ENCODE assay signal across 27 mouse cellular contexts in the genomic region with DNA sequence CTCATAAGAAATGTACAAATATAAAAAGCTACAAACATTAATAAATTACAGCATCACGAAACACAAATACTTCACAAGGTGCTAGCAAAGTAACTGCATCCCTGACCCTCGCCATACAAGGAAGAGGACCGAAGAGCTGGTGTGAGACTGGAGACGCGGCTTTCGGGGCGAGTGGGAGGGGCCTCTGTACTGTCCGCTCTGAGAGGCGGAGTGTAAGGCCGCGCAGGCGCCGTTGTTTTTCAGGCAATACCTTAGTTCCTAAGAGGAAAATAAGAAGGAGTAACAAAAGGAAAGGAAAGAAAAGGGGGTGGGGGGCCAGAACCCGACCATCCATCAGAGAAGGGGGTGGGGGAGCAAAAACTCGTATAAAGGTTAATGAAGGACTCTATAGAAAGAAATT.
DNase-seq lines count a peak whose midpoint lies in the region; ATAC-seq and TF ChIP-seq lines count a peak whose summit lies in the region.
"Had no signal": no experiment of that assay in that cellular context is flagged by ENCODE, and none has a peak within 500 bp of the region (broad histone marks: within the 10 kb centered on the region; RNA-seq: fewer than 3 reads in every experiment).

No protein-coding gene starts in this region.

- H3K36me3 ChIP-seq in ES-E14 (ENCODE audit: control insufficient read depth, insufficient read depth, low read length, poor library complexity, severe bottlenecking), result 0 out of 2 replicates have a peak, but pooled peaks cover 3% of the 10 kb centered on the region
- H3K36me3 ChIP-seq in embryonic facial prominence, embryonic 10.5 days (replicated peaks), result peaks cover 60% of the 10 kb centered on the region
- peaks cover 56% of the 10 kb centered on the region for H3K36me3 ChIP-seq in midbrain, embryonic 13.5 days

- H3K27me3 ChIP-seq in embryonic facial prominence, embryonic 10.5 days (replicated peaks; ENCODE audit: low read depth, poor library complexity, severe bottlenecking), result 0 out of 2 replicates have a peak, but pooled peaks cover 16% of the 10 kb centered on the region
- no peaks in the 10 kb centered on the region for H3K27me3 ChIP-seq in midbrain, embryonic 13.5 days
- H3K27me3 ChIP-seq: forebrain, embryonic 13.5 days; heart, embryonic 15.5 days; hindbrain, embryonic 15.5 days; Patski had no signal

- in situ Hi-C loops in ES-E14 (cut with MboI; ENCODE audit: low sequenced_read_pairs in 2 of 2, unreplicated experiment in 2 of 2), result loop anchor here in 1 of 2 experiments (10.0 kb wide), 1 partner anchor 147 kb away; no protein-coding TSS in a partner anchor

- peaks cover 0 to 17% of the 10 kb centered on the region in 2 experiments; a peak in 2 of 4 replicates for H3K4me1 ChIP-seq in ES-E14 (ENCODE audit: control insufficient read depth in 2 of 2, insufficient read depth in 2 of 2, low read length in 2 of 2, poor library complexity in 1 of 2)
- peaks cover 47% of the 10 kb centered on the region for H3K4me1 ChIP-seq in embryonic facial prominence, embryonic 10.5 days
- peaks cover 4% of the 10 kb centered on the region; the same call in 1 of the 2 replicates for H3K4me1 ChIP-seq in midbrain, embryonic 13.5 days (replicated peaks)
- H3K4me1 ChIP-seq: hindbrain, embryonic 15.5 days had no signal

- no peak overlapping the region for H3K27ac ChIP-seq in ES-E14 (ENCODE audit: insufficient read depth, low read depth, low read length, poor library complexity, severe bottlenecking)
- H3K27ac ChIP-seq in embryonic facial prominence, embryonic 10.5 days (replicated peaks), result no peak overlapping the region
- no peak overlapping the region for H3K27ac ChIP-seq in midbrain, embryonic 13.5 days
- H3K27ac ChIP-seq: forebrain, embryonic 10.5 days; forebrain, embryonic 13.5 days; gastrocnemius, adult 2 months; heart, embryonic 15.5 days; hindbrain, embryonic 15.5 days had no signal

- no peak overlapping the region for H3K4me3 ChIP-seq in ES-E14 (ENCODE audit: insufficient read depth in 1 of 2, low read depth in 1 of 2, low read length in 2 of 2, poor library complexity in 1 of 2, severe bottlenecking in 1 of 2)
- H3K4me3 ChIP-seq in embryonic facial prominence, embryonic 10.5 days, result no peak overlapping the region
- no peak overlapping the region for H3K4me3 ChIP-seq in midbrain, embryonic 13.5 days (replicated peaks)
- H3K4me3 ChIP-seq: forebrain, embryonic 10.5 days; forebrain, embryonic 13.5 days; gastrocnemius, adult 2 months; heart, embryonic 15.5 days; hindbrain, embryonic 15.5 days had no signal

- DNase-seq in embryo, embryonic 10.5 days (ENCODE audit: low spot score), result peak; percentile 30
- no peak for DNase-seq in embryo, embryonic 11 days
- DNase-seq in ES-CJ7 (ENCODE audit: low read depth, low spot score) (peak; percentile 44), ES-E14 (ENCODE audit: low read depth, low spot score) (peak; percentile 30)
- peak; percentile 41 for DNase-seq in embryonic facial prominence, embryonic 10.5 days (ENCODE audit: low spot score)
- no peak for DNase-seq in spleen, postnatal 36 days (ENCODE audit: low spot score in 2 of 2)
- DNase-seq: adrenal gland, adult 8-10 months; cerebellum, adult 11 months; cerebellum, adult 2 months; cerebellum, postnatal 14 days; gastrocnemius, adult 2 months; gastrocnemius, postnatal 14 days; heart, adult 11 months; heart, postnatal 4 days; kidney, adult 2 months had no signal

- no peak overlapping the region for H3K4me2 ChIP-seq in midbrain, embryonic 13.5 days (replicated peaks)
- H3K4me2 ChIP-seq: forebrain, embryonic 13.5 days; heart, embryonic 11.5 days; heart, embryonic 15.5 days; hindbrain, embryonic 15.5 days had no signal

- H3K9ac ChIP-seq in ES-E14 (ENCODE audit: insufficient read depth, low read depth, low read length, poor library complexity, severe bottlenecking), result no peak overlapping the region
- H3K9ac ChIP-seq in midbrain, embryonic 13.5 days (replicated peaks), result no peak overlapping the region
- H3K9ac ChIP-seq: forebrain, embryonic 13.5 days; heart, embryonic 15.5 days; hindbrain, embryonic 15.5 days had no signal

- 28% methylated on average over 15 of the region's 15 CpGs for WGBS in embryonic facial prominence, embryonic 10.5 days
- 49% methylated on average over 15 of the region's 15 CpGs for WGBS in midbrain, embryonic 13.5 days

- ATAC-seq in midbrain, embryonic 13.5 days, result no peak
- ATAC-seq: activated CD4-positive, CD25-positive, alpha-beta regulatory T cell, adult 4 months; CD4-positive, CD25-positive, alpha-beta regulatory T cell, adult 4 months; forebrain, embryonic 13.5 days; forebrain, embryonic 16.5 days; intestine, postnatal 0 days; Patski had no signal

- H3K9me3 ChIP-seq in ES-E14 (ENCODE audit: control insufficient read depth, insufficient read depth, low read depth, low read length), result no peaks in the 10 kb centered on the region
- H3K9me3 ChIP-seq in embryonic facial prominence, embryonic 10.5 days, result no peaks in the 10 kb centered on the region
- H3K9me3 ChIP-seq in midbrain, embryonic 13.5 days, result no peaks in the 10 kb centered on the region
- H3K9me3 ChIP-seq: forebrain, embryonic 10.5 days; forebrain, embryonic 13.5 days; G1E; heart, embryonic 15.5 days; hindbrain, embryonic 15.5 days had no signal

TF ChIP-seq in ES-E14, 5 proteins besides CTCF, POLR2A, EP300 and RAD21:
- no peak for TF ChIP-seq CHD2 (IDR thresholded peaks at IDR 0.05; ENCODE audit: low read depth, low read length)
- TF ChIP-seq ZC3H11A (IDR thresholded peaks at IDR 0.05; ENCODE audit: borderline replicate concordance, low read depth, low read length), result no peak
- TF ChIP-seq ZNF384 (IDR thresholded peaks at IDR 0.05; ENCODE audit: low read depth, low read length), result no peak
- TF ChIP-seq HCFC1 (IDR thresholded peaks at IDR 0.05; ENCODE audit: borderline replicate concordance, insufficient read depth, low read length), result no peak
- no peak for TF ChIP-seq MAFK (IDR thresholded peaks at IDR 0.05; ENCODE audit: insufficient read depth, low read depth, low read length)

Comparison
In these comparisons a context has a peak if more than half of its experiments do, and no peak if none do; other contexts are left out.
1. DNase-seq: peak in embryo, embryonic 10.5 days (single experiment), ES-CJ7 (single experiment), ES-E14 (single experiment) and embryonic facial prominence, embryonic 10.5 days (single experiment); none in embryo, embryonic 11 days (single experiment) and spleen, postnatal 36 days (0 of 2).